Mouse (Mus musculus): ENCODE data around the gene Ocm. TPM values are rescaled to one million over a fixed set of nuclear protein-coding genes. Genes with fewer than 3 reads are reported as not detected.
"Not testable (repeated sequence)": the region's sequence is repeated elsewhere in the genome, so short reads cannot be mapped to it uniquely, and the experiment has no call there.

The Ocm gene
- total RNA-seq (2021) = under 1 TPM in 1 of 2 experiments, not detected in 1; 0.59 TPM
- long read RNA-seq, partial matches to known transcripts = 1 of 3 reads
- long read RNA-seq, other reads (novel, unspliced or antisense) = 2 of 3 reads

DNA sequence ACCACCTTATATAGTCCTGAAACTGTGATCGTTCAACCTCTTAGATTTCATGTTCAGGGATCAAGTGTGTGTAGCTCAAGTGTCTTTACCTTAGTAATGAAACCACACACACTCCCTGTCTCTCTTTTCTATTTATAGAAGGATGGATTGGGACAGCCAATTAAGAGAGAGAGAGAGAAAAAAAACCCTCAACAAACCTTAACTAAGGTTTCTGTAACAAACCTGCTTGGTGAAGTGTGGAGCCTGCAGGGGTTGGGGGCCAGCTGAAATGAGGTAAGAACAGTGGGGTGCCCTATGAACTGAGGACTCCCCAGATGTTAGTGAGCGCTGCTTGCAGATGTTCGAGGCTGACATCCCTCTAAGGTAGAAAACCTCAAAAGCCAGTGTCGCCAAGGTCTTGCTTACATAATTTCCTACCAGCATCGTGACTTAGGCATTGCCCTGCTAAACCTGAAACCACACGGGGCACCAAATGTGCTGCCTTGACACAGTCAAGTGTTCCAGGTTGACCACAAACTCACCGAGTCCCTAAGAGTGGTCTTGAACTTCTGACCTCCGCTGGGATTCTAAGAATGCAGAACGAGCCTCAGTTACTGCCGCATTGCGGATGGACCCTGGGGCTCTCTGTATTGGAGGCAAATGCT lies at the start of gene Ocm:
Gene Ocm (minus strand): TSS at position 51 of the 644 bp plus-strand sequence.
- no peak for DNase-seq (ENCODE audit: low spot score in 2 of 2)

DNA sequence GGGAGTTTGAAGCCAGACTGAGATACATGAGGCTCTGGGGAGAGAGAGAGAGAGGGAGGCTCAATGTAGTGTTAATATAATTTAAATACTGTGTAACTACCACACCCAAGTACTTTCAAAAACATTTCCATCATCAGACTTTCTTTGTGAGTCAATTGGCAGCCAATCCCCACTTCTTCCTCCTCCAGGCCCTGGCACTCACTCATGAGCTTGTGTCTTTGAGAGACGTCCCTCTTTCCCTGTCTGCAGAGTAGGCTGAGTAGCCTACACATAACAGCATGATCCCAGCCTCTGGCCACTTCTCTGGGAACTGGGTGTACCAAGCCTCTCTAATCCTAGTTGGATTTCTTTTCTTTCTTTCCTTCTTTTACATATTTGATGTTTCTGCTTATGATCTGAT lies 44.8 kb upstream of the Ocm start:
- no peak for DNase-seq (ENCODE audit: low spot score in 2 of 2)

DNA sequence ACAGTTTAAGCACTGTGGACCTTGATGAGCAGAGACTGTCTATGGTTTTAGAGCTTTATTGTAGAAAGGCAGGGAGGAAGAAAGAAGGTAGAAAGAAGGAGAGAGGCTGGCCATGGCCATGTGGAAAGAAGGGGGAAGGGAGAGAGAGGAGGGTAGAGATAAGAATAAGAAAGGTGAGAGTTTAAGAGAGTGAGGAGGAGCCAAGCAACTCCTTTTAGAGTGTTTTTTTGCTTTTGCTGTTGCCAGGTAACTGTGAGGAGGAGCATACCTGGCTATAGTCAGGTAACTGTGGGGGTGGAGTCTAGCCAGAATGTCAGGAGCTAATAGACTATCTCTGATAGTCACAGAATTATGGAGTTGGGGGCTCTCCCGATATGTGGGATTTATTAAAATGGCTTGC lies 43.6 kb upstream of the Ocm start:
- no peak for DNase-seq (ENCODE audit: low spot score in 2 of 2)

DNA sequence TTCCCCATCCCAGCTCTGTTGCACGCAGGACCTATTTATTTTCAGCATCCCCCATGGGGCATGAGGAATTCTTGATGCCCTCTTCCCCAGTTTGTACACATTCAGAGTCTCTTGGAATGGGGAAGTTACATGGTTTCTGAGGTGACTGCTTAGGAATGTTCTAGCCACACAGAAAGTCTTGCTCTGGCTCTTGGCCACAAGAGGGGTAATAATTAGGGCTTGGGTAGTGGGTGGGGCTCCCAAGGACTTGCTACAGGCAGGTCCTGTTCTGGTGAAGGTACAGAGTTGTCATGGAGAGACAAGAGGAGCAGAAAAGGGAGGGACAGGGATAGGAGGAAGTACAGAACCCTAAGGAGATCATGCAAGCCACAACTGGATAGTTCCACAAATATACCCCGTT lies 39.6 kb upstream of the Ocm start:
- no peak for DNase-seq (ENCODE audit: low spot score in 2 of 2)

DNA sequence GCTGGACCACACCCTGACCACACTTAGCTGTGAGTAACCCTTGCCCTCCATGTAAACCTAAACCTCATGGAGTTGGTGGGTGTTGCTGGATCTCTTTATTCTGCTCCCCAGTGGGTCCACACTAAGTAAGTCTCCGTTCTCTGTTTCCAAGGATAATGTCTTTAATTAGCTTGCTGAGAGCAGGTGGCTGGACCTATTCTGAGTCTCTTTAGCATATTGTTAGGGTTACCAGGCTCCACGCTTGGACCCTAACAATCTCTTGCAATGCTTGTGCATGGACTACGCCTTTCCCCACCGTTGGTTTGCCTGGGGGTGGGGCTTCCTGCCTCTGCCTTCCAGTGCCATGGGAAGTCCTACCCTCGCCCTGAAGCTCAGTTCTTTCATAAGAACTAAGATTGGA lies 37.6 kb upstream of the Ocm start:
- no peak for DNase-seq (ENCODE audit: low spot score in 2 of 2)

DNA sequence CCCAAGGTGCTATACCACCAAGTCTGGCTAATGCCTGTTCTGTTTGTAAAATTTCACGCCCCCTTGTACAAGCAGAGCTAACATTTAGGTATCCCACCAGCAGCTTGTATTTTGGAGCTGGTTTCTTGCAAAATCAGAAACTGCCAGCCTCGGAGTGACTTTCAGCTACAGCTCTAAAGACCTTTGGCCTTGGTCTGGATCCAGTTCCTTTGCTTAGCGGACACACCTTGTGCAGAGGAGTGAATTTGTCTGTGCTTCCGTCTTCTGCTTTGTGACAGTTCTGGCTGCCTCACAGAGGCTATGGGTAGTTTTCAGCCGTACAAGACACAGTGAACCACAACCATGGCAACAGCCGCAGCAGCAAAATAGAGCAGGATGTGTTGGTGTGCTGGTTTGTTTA lies 27.9 kb upstream of the Ocm start:
- no peak for DNase-seq (ENCODE audit: low spot score in 2 of 2)

DNA sequence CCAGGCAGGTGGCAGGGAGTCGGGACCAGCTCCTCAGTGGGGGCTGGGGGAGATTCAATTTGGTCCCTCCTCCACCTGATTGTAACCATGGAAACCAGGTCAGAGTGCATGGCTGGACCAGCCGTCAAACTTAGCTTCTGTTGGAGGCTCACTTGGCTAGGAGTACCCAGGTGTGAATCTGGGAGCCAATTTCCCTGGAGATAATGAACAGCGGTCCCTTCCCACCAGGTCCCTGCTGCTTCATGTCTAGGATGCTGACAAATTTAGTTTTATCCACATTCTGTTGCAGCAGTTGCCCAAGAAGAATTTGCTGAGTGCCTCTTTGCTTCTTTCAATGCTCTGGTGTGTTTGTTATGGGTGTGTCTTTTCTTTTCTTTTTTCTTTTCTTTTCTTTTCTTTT lies 27.0 kb upstream of the Ocm start:
- no peak for DNase-seq (ENCODE audit: low spot score in 2 of 2)

DNA sequence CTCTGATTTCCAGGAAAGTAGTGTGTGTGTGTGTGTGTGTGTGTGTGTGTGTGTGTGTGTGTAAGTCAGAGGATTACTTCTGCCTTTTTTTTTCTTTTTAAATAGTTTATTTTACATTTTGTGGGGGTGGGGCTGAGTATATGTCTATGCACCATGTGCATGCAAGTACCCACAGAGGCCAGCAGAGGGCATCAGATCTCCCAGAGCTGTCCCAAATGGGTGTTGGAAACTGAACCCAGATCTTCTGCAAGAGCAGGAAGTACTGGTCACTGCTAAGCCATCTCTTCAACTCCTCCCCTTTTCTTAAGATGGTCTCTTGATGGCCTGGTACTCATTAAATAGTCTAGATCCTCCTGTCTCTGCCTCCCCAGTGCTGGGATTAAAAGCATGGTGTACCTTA lies 24.8 kb upstream of the Ocm start:
- no peak for DNase-seq (ENCODE audit: low spot score in 2 of 2)

DNA sequence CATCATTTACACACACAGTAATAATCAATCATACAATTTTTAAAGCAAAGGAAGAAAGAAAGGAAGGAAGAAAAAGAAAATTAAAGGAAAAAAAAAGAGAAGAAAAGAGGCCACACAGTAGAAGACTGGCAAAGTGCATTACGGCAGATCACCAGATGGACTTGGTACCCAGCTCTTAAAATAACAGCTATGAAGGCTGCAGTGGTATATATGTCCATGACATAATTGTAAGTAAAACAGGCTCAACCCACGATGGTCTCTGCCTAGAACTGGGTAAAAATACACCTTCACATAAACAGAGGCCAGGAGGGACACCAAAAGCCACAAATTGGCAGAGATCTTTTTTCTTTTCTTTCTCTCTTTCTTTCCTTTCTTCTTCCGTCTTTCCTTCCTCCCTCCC lies 23.4 kb upstream of the Ocm start:
- no peak for DNase-seq (ENCODE audit: low spot score in 2 of 2)

DNA sequence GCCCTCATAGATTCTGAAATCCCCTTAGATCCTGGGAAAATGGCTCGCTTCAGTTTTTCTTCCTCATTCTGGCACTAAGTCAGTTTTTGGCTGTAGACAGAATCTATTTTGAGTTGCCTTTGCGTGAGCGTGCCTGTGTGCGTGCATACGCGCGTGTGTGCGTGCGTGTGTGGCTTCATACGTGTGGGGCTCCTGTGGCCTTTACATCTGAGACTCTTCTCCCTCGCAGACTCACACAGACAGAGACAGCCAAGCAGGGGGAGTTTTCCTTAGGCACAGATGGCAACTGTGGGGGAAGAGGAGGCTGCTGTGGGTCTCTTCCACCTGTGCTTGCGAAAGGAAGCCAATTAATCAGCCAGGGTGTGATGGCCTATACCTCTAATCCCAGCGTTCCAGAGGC lies 20.9 kb upstream of the Ocm start:
- peak in 1 of 2 experiments; percentile 27 for DNase-seq (ENCODE audit: low spot score in 2 of 2)

DNA sequence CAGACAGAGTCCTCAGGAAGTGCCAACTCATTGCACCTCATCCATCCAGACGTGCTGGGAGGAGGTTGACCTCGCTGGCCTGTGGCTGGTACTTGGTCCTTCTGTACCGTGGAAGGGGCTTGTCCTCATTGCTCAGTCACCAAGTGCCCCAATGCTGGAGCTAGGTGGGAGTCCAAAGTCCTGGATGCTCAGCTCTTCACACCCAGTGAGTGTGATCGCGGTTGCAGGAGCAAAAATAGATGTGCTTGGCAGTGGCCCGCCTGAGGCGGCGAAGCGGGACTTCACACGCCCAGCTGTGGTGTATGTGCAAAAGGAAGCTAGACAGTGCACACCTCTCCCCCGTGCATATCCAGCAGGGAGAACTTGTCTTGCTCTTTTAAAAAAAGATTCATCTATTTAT lies 16.7 kb upstream of the Ocm start:
- DNase-seq (ENCODE audit: low spot score in 2 of 2) = no peak

DNA sequence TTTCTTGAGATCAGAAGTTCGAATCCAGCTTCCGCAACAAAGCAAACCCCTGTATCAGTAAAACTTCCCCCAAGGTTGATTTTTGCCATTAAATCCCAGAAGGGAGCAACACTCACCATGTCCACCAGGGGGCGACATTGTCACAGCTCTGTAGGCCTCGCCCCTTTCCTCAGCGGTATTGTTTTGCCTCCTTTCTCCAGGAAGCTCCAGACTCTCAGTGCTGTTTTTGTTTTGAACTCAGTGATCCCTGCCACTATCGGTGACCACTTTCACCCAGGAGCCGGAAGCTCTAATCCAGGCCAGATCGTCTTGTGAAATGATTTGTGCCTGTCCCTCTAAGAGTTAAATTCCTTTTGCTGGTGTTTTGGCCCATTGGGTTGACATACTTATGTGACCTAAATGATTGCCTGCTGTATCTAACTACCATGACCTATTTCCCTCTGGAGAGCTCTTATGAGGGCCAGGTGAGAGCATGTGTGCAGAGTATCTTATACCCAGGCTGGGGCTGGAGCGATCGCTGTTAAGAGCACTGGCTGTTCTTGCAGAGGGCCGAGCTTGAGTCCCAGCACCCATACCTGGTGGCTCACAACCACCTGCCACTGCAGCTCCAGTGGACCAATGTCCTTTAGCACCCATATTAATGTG lies 14.4 kb upstream of the Ocm start:
- DNase-seq (ENCODE audit: low spot score in 2 of 2) = peak; percentile 82 to 87

DNA sequence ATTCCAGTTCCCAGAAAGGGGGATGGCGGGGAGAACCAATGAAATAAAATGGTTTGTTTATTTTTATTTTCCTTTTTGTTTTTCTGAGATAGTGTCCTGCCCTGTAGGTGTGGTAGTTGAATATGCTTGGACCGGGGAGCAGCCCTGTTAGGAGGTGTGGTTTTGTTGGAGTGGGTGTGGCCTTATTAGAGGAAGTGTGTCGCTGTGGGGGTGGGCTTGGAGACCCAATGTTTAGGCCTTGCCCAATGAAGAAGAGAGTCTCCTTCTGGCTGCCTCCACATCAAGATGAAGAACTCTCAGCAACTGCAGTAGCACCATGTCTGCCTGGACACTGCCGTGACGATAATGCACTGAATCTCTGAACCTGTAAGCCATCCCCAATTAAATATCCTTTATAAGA lies 13.4 kb upstream of the Ocm start:
- no peak for DNase-seq (ENCODE audit: low spot score in 2 of 2)

DNA sequence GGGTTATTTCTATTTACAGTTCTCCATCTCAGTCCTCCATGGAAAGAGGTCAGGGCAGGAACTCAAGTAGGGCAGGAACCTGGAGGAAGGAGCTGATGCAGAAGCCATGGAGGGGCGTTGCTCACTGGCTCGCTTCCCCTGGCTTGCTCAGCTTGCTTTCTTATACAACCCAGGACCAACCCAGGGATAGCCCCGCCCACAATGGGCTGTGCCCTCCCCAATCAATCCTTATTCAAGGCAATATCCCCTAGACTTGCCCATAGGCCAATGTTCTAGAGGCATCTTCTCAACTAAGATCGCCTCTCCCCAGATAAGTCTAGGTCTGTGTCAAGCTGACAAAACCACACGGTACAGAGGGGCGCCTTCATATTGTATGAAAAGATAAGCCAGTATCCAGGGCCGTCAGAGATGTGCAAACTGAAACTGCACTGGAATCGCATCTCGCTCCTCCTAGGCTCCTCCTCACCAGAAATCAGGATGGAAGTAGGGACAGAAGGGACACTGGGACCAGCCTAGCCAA lies 12.7 kb upstream of the Ocm start:
- no peak for DNase-seq (ENCODE audit: low spot score in 2 of 2)

DNA sequence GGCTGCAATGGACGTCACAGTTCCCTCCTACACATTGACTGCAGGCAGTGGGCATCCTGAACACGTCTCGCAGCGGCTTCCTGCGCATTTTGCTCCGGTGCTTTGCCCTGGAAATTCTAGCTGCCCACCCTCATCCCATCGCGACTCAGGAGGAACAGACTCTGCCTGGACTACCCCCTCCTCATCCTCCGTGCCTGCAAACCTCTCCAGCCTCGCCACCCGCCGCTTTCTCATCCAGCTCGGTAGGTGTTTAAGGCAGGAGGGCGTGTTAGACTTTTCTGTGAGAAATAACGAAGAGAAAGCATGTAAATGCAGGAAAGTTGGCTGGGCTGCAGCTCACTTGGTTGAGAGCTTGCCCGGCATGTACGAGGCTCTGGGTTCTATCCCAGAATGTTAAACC lies 10.5 kb upstream of the Ocm start:
- no peak for DNase-seq (ENCODE audit: low spot score in 2 of 2)

DNA sequence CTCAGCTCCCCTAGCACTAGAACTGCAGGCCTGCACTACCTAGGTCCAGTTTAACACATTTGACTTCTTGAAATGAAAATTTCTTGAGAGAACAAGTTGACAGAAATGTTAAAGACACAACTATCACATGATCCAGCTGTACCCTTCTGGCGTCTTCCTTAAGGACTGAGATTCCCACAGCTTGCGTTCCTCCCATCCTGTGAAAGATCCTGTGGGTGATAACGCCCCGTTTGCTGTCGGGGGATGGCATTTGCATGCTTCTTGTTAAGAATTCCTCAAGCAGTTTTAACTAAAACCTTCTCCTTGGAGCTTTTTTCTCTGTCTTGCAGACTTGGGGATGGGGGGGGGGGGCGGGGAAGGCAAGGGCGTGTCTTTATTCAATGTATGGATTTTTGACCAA lies 8.1 kb upstream of the Ocm start:
- no peak for DNase-seq (ENCODE audit: low spot score in 2 of 2)

DNA sequence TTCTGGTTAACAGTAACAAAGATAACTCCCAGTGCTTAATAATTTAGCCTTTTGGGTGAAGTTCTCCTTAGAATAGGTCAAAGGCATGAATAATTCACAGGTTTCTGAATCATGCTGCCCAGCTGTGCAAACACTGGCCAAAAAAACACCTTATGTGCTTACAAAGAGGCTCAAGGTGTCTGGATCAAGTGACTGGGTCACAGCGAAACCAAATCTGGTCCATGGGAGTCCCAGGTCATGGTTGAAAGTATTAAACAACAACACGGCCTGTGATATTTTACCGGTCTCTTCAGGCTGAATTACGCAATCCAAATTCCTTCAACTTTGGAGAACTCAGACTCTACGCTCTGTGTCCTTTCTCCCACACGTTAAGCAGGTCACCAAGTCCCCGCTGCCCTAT lies 6.0 kb upstream of the Ocm start:
- DNase-seq (ENCODE audit: low spot score in 2 of 2) = no peak

DNA sequence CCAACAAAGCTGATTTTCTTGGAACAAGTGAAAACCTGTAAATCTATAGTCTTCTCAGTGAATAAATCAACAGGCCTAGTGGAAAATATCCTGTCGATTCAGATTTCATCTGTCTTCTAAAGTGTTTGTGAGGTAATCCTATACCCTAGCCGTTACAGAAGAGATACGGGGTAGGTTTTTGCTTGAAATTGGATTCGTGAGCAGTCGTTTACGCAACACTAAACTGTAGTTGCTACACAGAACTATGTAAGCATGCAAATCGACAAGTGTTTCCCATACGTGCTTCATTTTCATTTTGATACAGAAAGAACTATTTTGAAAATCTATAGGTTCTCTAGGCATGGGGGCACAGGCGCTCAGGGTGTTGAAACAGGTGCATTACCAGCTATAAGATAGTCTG lies 10.6 kb downstream of the Ocm start:
- no peak for DNase-seq (ENCODE audit: low spot score in 2 of 2)

DNA sequence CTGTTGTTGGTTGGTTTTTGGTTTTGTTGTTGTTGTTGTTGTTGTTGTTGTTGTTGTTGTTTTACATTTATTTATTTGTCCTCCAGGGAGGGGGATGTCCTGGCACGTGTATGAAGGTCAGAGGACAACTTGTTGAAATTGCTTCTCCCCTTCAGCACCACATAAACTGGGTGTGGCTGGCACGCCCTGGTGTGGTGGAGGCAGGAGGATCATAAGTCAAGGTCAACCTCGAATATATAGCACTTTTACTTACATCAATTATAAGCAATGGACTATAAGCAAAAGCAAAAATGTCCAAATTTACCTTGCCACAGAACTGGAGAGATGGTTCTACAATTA lies 11.2 kb downstream of the Ocm start:
- DNase-seq (ENCODE audit: low spot score in 2 of 2) = no peak

DNA sequence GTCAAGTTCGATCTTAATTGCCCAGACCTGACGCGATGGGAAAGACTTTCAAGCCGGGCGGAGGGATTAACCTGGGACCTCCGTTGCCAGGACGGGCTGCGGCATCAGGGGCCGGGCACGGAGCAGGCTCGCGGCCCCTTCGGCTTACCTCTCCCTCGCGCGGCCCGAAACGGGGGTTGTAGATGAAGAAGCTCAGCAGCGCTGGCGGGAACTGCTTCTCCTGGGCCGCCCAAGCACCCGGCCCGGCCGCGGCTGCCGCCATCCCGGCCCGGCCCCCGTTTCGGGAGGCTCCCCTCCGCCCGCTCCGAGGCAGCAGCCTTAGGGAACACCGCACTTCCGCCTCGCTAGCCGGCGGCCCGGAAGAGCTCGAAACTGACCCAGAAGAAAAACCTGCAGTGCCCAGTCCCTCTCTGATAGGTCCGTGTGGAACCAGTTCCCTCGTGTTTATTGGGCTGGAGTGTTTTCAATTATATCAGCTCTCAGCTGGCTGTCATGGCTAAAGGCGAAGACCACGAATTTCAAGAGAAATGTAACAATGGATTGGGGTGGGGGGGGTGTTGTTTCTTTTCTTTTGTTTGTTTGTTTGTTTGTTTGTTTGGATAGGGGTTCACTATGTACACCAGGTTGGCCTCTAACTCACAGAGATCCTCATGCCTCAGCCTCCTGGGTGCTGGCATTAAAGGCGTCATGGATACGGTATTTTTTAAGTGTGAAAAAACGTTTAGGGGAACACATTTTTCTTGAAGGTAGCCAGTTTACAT lies 11.7 kb downstream of the Ocm start, which contains the start of gene Ccz1:
Gene Ccz1 (minus strand): TSS at position 327 of the 761 bp plus-strand sequence.
- peak; percentile 69 to 81 for DNase-seq (ENCODE audit: low spot score in 2 of 2)

DNA sequence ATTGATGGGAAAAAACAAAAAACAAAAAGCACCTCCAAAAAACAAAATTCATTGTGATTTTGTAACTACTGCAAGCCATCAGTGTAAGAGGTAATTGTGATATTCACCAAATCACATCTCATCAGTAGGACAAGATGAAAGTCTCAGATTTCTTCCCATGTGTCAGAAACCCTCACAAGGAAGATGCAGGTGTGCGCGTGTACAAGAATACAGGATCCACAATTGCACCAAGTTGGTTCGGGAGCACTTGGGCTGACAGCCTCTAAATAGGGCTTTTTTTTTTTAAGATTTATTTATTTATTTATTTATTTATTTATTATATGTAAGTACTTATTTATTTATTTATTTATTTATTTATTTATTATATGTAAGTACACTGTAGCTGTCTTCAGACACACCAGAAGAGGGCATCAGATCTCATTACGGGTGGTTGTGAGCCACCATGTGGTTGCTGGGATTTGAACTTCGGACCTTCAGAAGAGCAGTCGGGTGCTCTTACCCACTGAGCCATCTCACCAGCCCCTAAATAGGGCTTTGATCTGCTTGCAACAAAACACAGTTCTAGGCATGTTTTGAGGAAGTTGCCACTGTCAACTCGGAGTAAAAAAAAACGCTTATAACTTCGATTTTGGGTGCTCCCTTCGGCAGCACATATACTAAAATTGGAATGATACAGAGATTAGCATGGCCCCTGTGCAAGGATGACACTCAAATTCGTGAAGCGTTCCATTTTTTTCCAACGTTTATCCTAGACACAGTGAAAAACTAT lies 12.9 kb downstream of the Ocm start:
- not testable (repeated sequence) for DNase-seq (ENCODE audit: low spot score in 2 of 2)

Measured in layer of hippocampus, postnatal 10 days (tissue).